Mouse (Mus musculus): Measurements from ENCODE around the gene Slc26a11. TPM values are rescaled to one million over a fixed set of nuclear protein-coding genes. Genes with fewer than 3 reads are reported as not detected.

The Slc26a11 gene
- polyA plus RNA-seq, 1 experiment from 2014 or later = 5.9 TPM

- Histone ChIP-seq H3K9ac (no peak overlapping the region), H3K27me3 (peaks cover 81% of the 10 kb centered on the region), H3K36me3 (no peaks in the 10 kb centered on the region), H3K4me3 (no peak overlapping the region), H3K9me3 (no peaks in the 10 kb centered on the region), H3K4me2 (no peak overlapping the region), H3K27ac (replicated peaks) (no peak overlapping the region), H3K4me1 (replicated peaks) (peaks cover 24% of the 10 kb centered on the region)
- 35% methylated on average over 7 of the region's 7 CpGs for WGBS
- ATAC-seq (ENCODE audit: low FRiP score, low read depth) = no peak
Measured at GRCm38 (mm10) chr11:119391386-119392000, 36.1 kb downstream of the Slc26a11 start.

- WGBS = 10% methylated on average over 12 of the region's 12 CpGs
- Histone ChIP-seq H3K27ac (replicated peaks) (no peak overlapping the region), H3K27me3 (peaks cover 82% of the 10 kb centered on the region), H3K4me2 (peak overlapping the region; percentile 54; the same call in 1 of the 2 replicates), H3K4me1 (replicated peaks) (peaks cover 24% of the 10 kb centered on the region), H3K9ac (no peak overlapping the region), H3K36me3 (no peaks in the 10 kb centered on the region), H3K9me3 (no peaks in the 10 kb centered on the region), H3K4me3 (no peak overlapping the region)
- no peak for ATAC-seq (ENCODE audit: low FRiP score, low read depth)
Measured at GRCm38 (mm10) chr11:119392001-119392614, 36.8 kb downstream of the Slc26a11 start.

GRCm38 (mm10) chr11:119392800-119393482 lies 37.6 kb downstream of the Slc26a11 start, which contains the start of gene Rnf213:
Gene Rnf213, plus strand, starts transcription at chr11:119393100.
- peaks cover 80% of the 10 kb centered on the region for H3K27me3 ChIP-seq
- H3K4me2 ChIP-seq = peak within 1 kb of the TSS; percentile 54
- H3K4me3 ChIP-seq = peak within 1 kb of the TSS; percentile 36
- ATAC-seq (ENCODE audit: low FRiP score, low read depth) = 0 out of 2 replicates have a peak, but pooled peaks have one; percentile 29
- H3K4me1 ChIP-seq (replicated peaks) = peaks cover 24% of the 10 kb centered on the region
- whole genome bisulfite sequencing = 1% methylated on average over 19 of the region's 19 CpGs
- H3K9ac ChIP-seq = 0 out of 2 replicates have a peak within 1 kb of the TSS, but pooled peaks have one; percentile 18
- H3K36me3 ChIP-seq = no peaks in the 10 kb centered on the region
- H3K9me3 ChIP-seq = no peaks in the 10 kb centered on the region
- H3K27ac ChIP-seq (replicated peaks) = no peak within 1 kb of the TSS

- Histone ChIP-seq H3K36me3 (no peaks in the 10 kb centered on the region), H3K9ac (0 out of 2 replicates have a peak overlapping the region, but pooled peaks have one; percentile 5), H3K4me3 (peak overlapping the region; percentile 36), H3K4me1 (replicated peaks) (peaks cover 24% of the 10 kb centered on the region), H3K9me3 (no peaks in the 10 kb centered on the region), H3K27ac (replicated peaks) (no peak overlapping the region), H3K27me3 (peaks cover 76% of the 10 kb centered on the region), H3K4me2 (peak overlapping the region; percentile 54)
- 23% methylated on average over 7 of the region's 7 CpGs for WGBS
- ATAC-seq (ENCODE audit: low FRiP score, low read depth) = no peak
Measured at GRCm38 (mm10) chr11:119393483-119393804, 38.1 kb downstream of the Slc26a11 start.

- Histone ChIP-seq H3K27me3 (peaks cover 69% of the 10 kb centered on the region), H3K27ac (replicated peaks) (no peak overlapping the region), H3K36me3 (no peaks in the 10 kb centered on the region), H3K4me2 (no peak overlapping the region), H3K4me1 (replicated peaks) (peaks cover 24% of the 10 kb centered on the region), H3K9me3 (no peaks in the 10 kb centered on the region), H3K4me3 (no peak overlapping the region), H3K9ac (no peak overlapping the region)
- ATAC-seq (ENCODE audit: low FRiP score, low read depth) = no peak
- WGBS = 54% methylated on average over 6 of the region's 6 CpGs
Measured at GRCm38 (mm10) chr11:119394210-119394609, 38.9 kb downstream of the Slc26a11 start.

GRCm38 (mm10) chr11:119395394-119395793 lies 40.0 kb downstream of the Slc26a11 start:
- Histone ChIP-seq H3K27me3 (peaks cover 57% of the 10 kb centered on the region), H3K36me3 (no peaks in the 10 kb centered on the region), H3K9me3 (no peaks in the 10 kb centered on the region), H3K27ac (replicated peaks) (no peak overlapping the region), H3K4me2 (no peak overlapping the region), H3K4me3 (no peak overlapping the region), H3K9ac (no peak overlapping the region), H3K4me1 (replicated peaks) (peaks cover 14% of the 10 kb centered on the region)
- no peak for ATAC-seq (ENCODE audit: low FRiP score, low read depth)
- 6% methylated on average over 7 of the region's 7 CpGs for WGBS

GRCm38 (mm10) chr11:119395931-119396330 lies 40.6 kb downstream of the Slc26a11 start:
- H3K36me3 ChIP-seq = no peaks in the 10 kb centered on the region
- H3K4me2 ChIP-seq = no peak overlapping the region
- no peak overlapping the region for H3K4me3 ChIP-seq
- no peak overlapping the region for H3K27ac ChIP-seq (replicated peaks)
- peaks cover 9% of the 10 kb centered on the region for H3K4me1 ChIP-seq (replicated peaks)
- ATAC-seq (ENCODE audit: low FRiP score, low read depth) = no peak
- H3K9ac ChIP-seq = no peak overlapping the region
- 15% methylated on average over 13 of the region's 13 CpGs for WGBS
- no peaks in the 10 kb centered on the region for H3K9me3 ChIP-seq
- peaks cover 52% of the 10 kb centered on the region for H3K27me3 ChIP-seq

GRCm38 (mm10) chr11:119396461-119396860 lies 41.1 kb downstream of the Slc26a11 start:
- no peak overlapping the region for H3K9ac ChIP-seq
- peaks cover 46% of the 10 kb centered on the region for H3K27me3 ChIP-seq
- H3K36me3 ChIP-seq = no peaks in the 10 kb centered on the region
- H3K4me1 ChIP-seq (replicated peaks) = peaks cover 8% of the 10 kb centered on the region
- no peak overlapping the region for H3K27ac ChIP-seq (replicated peaks)
- ATAC-seq (ENCODE audit: low FRiP score, low read depth) = no peak
- WGBS = 44% methylated on average over 7 of the region's 7 CpGs
- H3K9me3 ChIP-seq = no peaks in the 10 kb centered on the region
- H3K4me2 ChIP-seq = no peak overlapping the region
- no peak overlapping the region for H3K4me3 ChIP-seq

- Histone ChIP-seq H3K4me2 (no peak overlapping the region), H3K4me1 (replicated peaks) (no peaks in the 10 kb centered on the region), H3K9ac (no peak overlapping the region), H3K27me3 (no peaks in the 10 kb centered on the region), H3K36me3 (no peaks in the 10 kb centered on the region), H3K4me3 (no peak overlapping the region), H3K9me3 (no peaks in the 10 kb centered on the region), H3K27ac (replicated peaks) (no peak overlapping the region)
- no peak for ATAC-seq (ENCODE audit: low FRiP score, low read depth)
- 56% methylated on average over 11 of the region's 11 CpGs for WGBS
Measured at GRCm38 (mm10) chr11:119402501-119403160, 47.3 kb downstream of the Slc26a11 start.

GRCm38 (mm10) chr11:119404627-119405026 lies 49.3 kb downstream of the Slc26a11 start:
- no peak for ATAC-seq (ENCODE audit: low FRiP score, low read depth)
- H3K4me1 ChIP-seq (replicated peaks) = no peaks in the 10 kb centered on the region
- 54% methylated on average over 5 of the region's 5 CpGs for WGBS

GRCm38 (mm10) chr11:119407381-119407780 lies 52.0 kb downstream of the Slc26a11 start:
- Histone ChIP-seq H3K36me3 (no peaks in the 10 kb centered on the region), H3K9me3 (no peaks in the 10 kb centered on the region), H3K4me2 (no peak overlapping the region), H3K4me1 (replicated peaks) (no peaks in the 10 kb centered on the region), H3K4me3 (no peak overlapping the region), H3K27ac (replicated peaks) (no peak overlapping the region), H3K27me3 (no peaks in the 10 kb centered on the region), H3K9ac (no peak overlapping the region)
- no peak for ATAC-seq (ENCODE audit: low FRiP score, low read depth)
- 91% methylated on average over 6 of the region's 6 CpGs for WGBS

More at GRCm38 (mm10) chr11:119404627-119405026, 49.3 kb downstream of the Slc26a11 start:
- Histone ChIP-seq H3K9ac (no peak overlapping the region), H3K27me3 (no peaks in the 10 kb centered on the region), H3K4me2 (no peak overlapping the region), H3K9me3 (no peaks in the 10 kb centered on the region), H3K4me3 (no peak overlapping the region), H3K36me3 (no peaks in the 10 kb centered on the region), H3K27ac (replicated peaks) (no peak overlapping the region)

- Histone ChIP-seq H3K27me3 (no peaks in the 10 kb centered on the region), H3K9ac (no peak overlapping the region), H3K4me3 (no peak overlapping the region), H3K27ac (replicated peaks) (no peak overlapping the region), H3K9me3 (no peaks in the 10 kb centered on the region), H3K4me1 (replicated peaks) (no peaks in the 10 kb centered on the region), H3K36me3 (no peaks in the 10 kb centered on the region), H3K4me2 (no peak overlapping the region)
- ATAC-seq (ENCODE audit: low FRiP score, low read depth) = no peak
- WGBS = 54% methylated on average over 5 of the region's 5 CpGs
Measured at GRCm38 (mm10) chr11:119407977-119408376, 52.6 kb downstream of the Slc26a11 start.

All from hindbrain, embryonic 15.5 days (tissue).